Mouse (Mus musculus): ENCODE results near the gene Ydjc.
A peak's percentile ranks its signal among the peaks of the same experiment; 100 is the strongest.

Ydjc gene

GRCm38 (mm10) chr16:17144339-17144738 is at the start of gene Ydjc:
Ydjc (plus strand) TSS chr16:17144621.
- peak; percentile 32 for DNase-seq (ENCODE audit: low read depth)

GRCm38 (mm10) chr16:17096938-17097337 is 47.5 kb upstream of the Ydjc start:
- no peak for DNase-seq (ENCODE audit: low read depth)

- peak; percentile 77 for DNase-seq (ENCODE audit: low read depth)
Measured at GRCm38 (mm10) chr16:17102630-17103220, 41.7 kb upstream of the Ydjc start.

GRCm38 (mm10) chr16:17104600-17104999 is 39.8 kb upstream of the Ydjc start:
- peak; percentile 76 for DNase-seq (ENCODE audit: low read depth)

GRCm38 (mm10) chr16:17110771-17111743 is 33.4 kb upstream of the Ydjc start, which contains the start of gene Ppil2:
Ppil2 (minus strand) TSS chr16:17111257.
- DNase-seq (ENCODE audit: low read depth) = peak; percentile 84

- DNase-seq (ENCODE audit: low read depth) = no peak
Measured at GRCm38 (mm10) chr16:17117309-17117799, 27.1 kb upstream of the Ydjc start.

- DNase-seq (ENCODE audit: low read depth) = no peak
Measured at GRCm38 (mm10) chr16:17121569-17121968, 22.9 kb upstream of the Ydjc start.

- DNase-seq (ENCODE audit: low read depth) = no peak
Measured at GRCm38 (mm10) chr16:17124119-17124870, 20.1 kb upstream of the Ydjc start.

GRCm38 (mm10) chr16:17124871-17125520 is 19.4 kb upstream of the Ydjc start, which contains the start of gene 2610318N02Rik:
2610318N02Rik (minus strand) TSS chr16:17125167.
- DNase-seq (ENCODE audit: low read depth) = peak; percentile 91

GRCm38 (mm10) chr16:17127292-17127691 is 17.1 kb upstream of the Ydjc start:
- DNase-seq (ENCODE audit: low read depth) = peak; percentile 78

- no peak for DNase-seq (ENCODE audit: low read depth)
Measured at GRCm38 (mm10) chr16:17131191-17132088, 13.0 kb upstream of the Ydjc start.

- peak; percentile 98 for DNase-seq (ENCODE audit: low read depth)
Measured at GRCm38 (mm10) chr16:17132089-17132905, 12.1 kb upstream of the Ydjc start, which contains the start of gene Sdf2l1. Sdf2l1 (minus strand) TSS chr16:17132383.

GRCm38 (mm10) chr16:17132906-17133200 is 11.6 kb upstream of the Ydjc start:
- peak; percentile 50 for DNase-seq (ENCODE audit: low read depth)

GRCm38 (mm10) chr16:17137355-17137754 is 7.1 kb upstream of the Ydjc start:
- peak; percentile 83 for DNase-seq (ENCODE audit: low read depth)

- peak; percentile 92 for DNase-seq (ENCODE audit: low read depth)
Measured at GRCm38 (mm10) chr16:17146772-17147235, 2.4 kb downstream of the Ydjc start, which contains the start of gene Ccdc116. Ccdc116 (minus strand) TSS chr16:17147229.

GRCm38 (mm10) chr16:17147391-17147929 is 3.0 kb downstream of the Ydjc start:
- DNase-seq (ENCODE audit: low read depth) = no peak

GRCm38 (mm10) chr16:17148084-17148483 is 3.7 kb downstream of the Ydjc start:
- no peak for DNase-seq (ENCODE audit: low read depth)

- no peak for DNase-seq (ENCODE audit: low read depth)
Measured at GRCm38 (mm10) chr16:17150520-17151258, 6.3 kb downstream of the Ydjc start.

Measured in NIH3T3 (cell line).